Mouse (Mus musculus): ENCODE data around the gene Gm20721.
A peak's percentile ranks its signal among the peaks of the same experiment; 100 is the strongest.
"Not testable (repeated sequence)": the region's sequence is repeated elsewhere in the genome, so short reads cannot be mapped to it uniquely, and the experiment has no call there.

The Gm20721 gene

GRCm38 (mm10) chr2:174346612-174346998 is at the start of gene Gm20721:
Gene Gm20721, minus strand, starts transcription at chr2:174346712.
- no peak for DNase-seq

- DNase-seq, result no peak
These were observed 46.9 kb upstream of the Gm20721 start for GRCm38 (mm10) chr2:174393383-174393782.

DNA sequence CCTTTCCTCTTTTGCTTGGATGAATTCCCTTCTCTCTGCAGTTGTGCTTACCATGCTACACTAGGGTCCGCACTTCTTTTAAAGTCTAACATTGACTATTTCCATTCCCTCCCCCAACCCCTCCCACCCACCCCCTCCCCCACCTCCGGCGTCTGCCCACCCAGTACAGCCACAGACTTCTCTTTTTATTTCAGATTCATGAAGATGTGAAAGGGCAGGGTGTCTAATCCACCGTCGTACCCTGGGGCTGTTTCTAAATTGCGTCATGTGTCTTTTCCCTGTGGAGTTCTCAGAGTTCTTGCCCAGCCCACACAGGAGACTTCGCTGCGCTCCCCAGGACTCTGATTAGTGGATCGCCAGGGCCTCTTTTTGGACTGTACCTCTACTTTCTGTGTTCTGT is 46.0 kb upstream of the Gm20721 start:
- no peak for DNase-seq

- DNase-seq, result no peak
These were observed 45.4 kb upstream of the Gm20721 start for GRCm38 (mm10) chr2:174391936-174392335.

GRCm38 (mm10) chr2:174381021-174381420 is 34.5 kb upstream of the Gm20721 start:
- DNase-seq, result no peak

DNA sequence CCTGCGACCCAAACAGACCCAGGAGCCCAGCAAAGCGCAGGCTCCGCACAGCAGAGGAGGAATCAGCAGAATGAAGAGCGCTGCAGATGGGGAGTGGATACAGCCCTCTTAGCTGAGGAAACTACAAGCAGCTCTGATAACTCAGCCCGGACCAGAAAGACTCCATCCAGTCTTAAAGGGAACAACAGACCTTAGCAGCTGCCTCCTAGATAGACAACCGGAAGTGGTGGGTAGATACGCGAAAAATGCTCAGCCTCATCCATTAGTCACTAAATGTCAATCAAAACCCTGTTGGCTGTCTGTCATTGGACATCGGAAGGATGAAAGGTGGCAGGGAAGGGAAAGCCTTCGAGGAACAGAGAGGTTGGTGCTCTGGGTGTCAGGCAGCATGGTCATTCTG is 20.1 kb upstream of the Gm20721 start:
- no peak for DNase-seq

DNA sequence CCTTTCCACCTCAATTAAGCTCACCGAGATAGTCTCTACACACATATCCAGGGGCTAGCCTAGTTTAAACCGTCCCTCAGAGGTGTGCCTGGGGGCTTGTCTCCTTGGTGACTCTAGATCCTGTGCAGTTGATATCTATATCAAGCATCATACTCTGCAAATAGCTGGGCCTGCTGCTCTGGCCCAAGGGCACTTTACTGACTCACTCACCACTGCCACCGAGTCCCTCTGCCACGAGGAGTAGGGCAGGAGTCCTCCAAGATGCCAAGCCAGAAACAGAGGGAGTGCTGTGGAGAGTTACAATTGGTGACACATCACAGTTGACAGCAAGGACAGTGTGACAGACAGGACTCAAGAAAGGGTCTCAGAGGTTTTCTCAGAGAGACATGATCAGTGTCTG is 13.1 kb upstream of the Gm20721 start:
- DNase-seq, result no peak

DNA sequence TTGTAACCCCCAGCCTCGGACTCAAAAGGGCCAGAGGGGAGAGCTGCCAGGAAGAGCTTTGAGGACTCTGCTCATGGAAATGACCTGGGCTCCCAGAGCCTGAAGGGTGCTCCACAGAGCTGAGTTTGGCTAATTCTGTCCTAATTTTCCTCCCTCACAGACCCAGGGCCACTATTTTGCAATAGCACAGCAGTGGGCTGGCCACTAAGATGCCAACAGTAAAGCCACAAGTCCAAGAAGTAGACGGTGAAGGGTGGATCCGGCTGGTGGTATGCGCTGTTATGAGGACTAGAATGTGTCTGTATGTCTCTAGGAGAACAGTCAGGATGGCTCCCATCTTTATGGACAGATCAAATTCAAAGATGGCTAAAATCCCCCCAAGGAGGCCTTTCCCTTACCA is 12.0 kb upstream of the Gm20721 start:
- no peak for DNase-seq

GRCm38 (mm10) chr2:174346999-174347668 is 622 bp upstream of the Gm20721 start:
- not testable (repeated sequence) for DNase-seq

GRCm38 (mm10) chr2:174344996-174345395 is 1.5 kb downstream of the Gm20721 start:
- DNase-seq, result no peak

DNA sequence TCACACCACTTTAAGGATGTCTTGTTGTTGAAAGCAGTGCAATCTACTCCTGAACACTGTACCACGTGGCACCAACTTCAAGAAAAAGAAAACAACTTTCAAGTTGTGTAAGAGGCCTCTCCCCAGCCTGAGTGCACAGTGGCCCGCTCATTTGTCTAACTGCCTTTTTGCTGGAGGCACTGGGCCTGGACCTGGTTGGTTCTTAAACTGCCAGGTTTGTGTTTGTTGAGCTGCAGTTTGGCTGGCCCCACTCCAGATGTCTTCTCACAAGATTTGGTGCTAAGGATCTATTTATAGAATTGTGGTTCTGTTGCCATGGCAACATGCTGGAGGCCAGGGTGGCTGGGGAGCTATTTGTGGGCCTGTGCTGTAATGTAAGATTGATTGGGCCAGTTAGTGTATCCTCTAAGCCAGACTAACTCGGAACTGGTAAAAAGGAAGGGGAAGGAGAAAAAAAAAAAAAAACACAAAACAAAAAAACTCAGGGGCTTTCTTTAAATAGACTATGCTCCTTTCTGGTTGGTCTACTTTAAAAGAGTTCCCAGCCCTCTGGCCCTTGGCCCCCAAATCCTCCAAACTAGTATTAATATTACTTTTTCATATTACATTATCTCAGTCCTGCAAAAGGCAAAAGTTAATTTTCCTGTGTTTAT is 2.4 kb downstream of the Gm20721 start:
- peak; percentile 61 for DNase-seq

GRCm38 (mm10) chr2:174343566-174343965 is 2.9 kb downstream of the Gm20721 start:
- no peak for DNase-seq

DNA sequence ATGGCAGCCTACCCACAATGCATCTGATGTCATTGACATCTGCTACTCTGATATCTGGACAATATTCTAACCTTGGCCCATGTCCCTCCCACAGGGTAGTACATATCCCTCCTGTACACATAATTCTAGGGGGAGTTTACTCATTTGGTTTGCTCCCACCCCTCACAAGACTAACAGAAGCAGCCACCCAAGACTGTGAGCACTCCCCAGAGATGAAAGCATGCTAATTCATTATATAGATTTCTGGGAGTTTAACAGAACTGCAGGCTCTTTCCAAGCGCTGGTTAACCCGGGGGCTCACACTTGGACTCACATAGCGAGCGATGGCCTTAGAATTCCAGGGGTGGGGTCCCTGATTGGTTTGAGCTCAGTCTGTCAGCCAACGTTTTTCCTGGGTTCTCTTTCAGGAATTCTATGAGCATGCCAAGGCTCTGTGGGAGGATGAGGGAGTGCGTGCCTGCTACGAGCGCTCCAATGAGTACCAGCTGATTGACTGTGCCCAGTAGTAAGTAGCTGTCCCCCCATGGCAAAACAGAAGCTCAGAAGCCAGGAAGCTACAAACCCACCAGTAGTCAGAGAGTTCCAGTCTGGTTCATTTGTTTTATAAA is 3.6 kb downstream of the Gm20721 start:
- no peak for DNase-seq

- no peak for DNase-seq
These were observed 5.5 kb downstream of the Gm20721 start for GRCm38 (mm10) chr2:174340893-174341580.

GRCm38 (mm10) chr2:174340229-174340892 is 6.2 kb downstream of the Gm20721 start:
- DNase-seq, result no peak

GRCm38 (mm10) chr2:174339701-174340100 is 6.8 kb downstream of the Gm20721 start:
- no peak for DNase-seq

GRCm38 (mm10) chr2:174337275-174337674 is 9.2 kb downstream of the Gm20721 start:
- no peak for DNase-seq

GRCm38 (mm10) chr2:174334415-174334814 is 12.1 kb downstream of the Gm20721 start:
- DNase-seq, result no peak

GRCm38 (mm10) chr2:174333239-174333890 is 13.1 kb downstream of the Gm20721 start:
- no peak for DNase-seq

DNA sequence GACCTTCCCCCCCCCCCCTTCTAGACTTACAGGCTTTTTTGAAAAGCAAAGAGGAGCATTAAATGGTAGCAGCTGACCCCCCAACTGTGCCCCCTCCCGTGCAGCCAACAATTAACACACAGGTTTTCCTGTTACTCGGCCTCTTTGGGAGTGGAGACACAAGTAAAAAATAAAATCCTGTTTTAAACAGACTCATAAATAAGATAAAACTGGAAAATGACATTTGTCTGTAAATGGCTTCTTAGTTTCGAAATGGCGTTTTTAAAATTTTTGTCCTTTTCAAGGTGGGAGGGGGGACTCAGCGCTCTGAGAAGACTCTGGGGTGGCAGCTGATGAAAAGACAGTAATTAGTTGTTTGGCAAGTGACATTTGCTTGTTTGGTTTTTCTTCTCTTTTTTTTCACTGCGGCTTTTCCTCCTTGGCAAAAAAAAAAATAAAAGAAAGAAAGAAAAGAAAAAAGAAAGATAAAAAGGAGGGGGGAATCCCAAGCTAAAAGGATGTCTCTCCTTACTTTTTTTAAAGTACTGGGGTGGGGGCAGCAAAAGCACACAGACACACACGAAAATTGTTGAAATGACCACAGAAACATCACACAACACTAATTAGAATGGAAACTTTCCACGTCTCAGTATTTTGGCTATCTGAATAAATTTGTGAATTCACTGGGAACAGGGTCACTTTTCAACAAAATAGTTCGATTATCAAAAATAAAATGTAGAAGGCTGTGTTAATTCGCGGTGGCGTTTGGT is 15.1 kb downstream of the Gm20721 start:
- no peak for DNase-seq

- peak; percentile 66 for DNase-seq
These were observed 15.8 kb downstream of the Gm20721 start for GRCm38 (mm10) chr2:174330616-174331191.
